Mouse (Mus musculus) urinary bladder, adult 2 months (tissue): ENCODE measurements at regions not wholly inside any gene's neighbourhood (a gene's known extent, or its start where the extent isn't known, plus 50 kb on each side); places are given as distances from the start of the nearest gene placed in this dataset.

Experiments
- DNase-seq: peaks from one replicate; pipeline ENCODE4 v3.0.0; 2022; ENCODE audit warnings: low spot score

- no peak for DNase-seq
These were observed 192.9 kb upstream of the 4930412O13Rik start for GRCm38 (mm10) chr2:9688176-9688575.

DNA sequence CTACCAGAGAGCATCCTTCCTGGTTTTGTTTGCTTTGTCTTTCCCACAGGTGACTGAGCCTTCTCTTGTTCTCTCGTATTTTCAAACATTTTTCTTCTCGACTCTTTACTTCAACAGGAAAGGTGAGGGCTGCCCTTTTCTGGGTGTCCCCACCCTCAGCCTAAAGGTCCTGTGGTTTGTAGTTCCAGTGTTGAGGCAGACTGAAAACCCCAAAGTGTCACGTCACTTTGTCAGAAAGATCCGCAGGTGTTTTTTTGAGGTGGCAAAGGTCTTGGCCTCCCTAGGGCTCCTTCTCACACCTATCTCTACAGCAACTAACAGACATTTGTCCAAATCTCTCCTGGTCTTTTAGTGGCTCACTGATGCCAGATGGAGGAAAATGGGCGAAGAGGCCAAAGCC, 191.5 kb upstream of the 4930412O13Rik start:
- DNase-seq: no peak

DNA sequence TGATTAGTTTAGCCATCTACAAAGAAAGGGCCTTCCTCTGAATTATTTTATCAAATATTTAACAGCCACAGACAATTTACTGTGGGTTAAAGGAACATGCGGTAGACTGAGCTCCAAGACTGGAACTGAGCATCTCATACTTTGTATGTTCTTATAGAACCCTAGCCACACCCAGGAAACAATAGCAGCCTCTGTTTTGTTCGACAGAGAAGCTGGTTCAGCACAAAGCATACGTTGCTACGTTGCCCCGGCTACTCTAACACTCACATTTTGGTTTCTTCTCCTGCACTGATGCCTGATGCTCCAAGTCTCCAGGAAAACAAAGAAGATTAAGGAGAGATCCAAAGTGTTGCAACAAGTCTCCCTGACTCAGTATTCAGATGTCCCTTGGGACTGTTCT, 189.5 kb upstream of the 4930412O13Rik start:
- DNase-seq: no peak

DNA sequence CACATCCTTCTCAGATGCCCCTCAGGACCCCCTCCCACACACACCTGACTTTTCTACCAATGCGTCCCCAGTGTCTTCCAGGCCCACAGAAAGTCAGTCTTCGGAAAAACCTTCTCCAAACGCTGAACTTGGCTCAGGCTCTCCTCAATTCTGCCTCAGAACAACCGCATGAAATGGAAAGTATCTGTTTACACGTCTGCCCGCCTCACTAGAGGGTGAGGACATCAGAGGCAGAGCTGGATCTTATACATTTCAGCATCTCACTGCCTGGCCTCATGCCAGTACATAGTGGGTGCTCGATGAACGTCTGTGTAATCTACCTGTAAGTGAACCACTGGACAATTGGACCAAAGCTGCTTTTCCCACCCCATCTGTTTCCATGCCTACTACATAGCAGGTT, 189.1 kb upstream of the 4930412O13Rik start:
- no peak for DNase-seq

DNA sequence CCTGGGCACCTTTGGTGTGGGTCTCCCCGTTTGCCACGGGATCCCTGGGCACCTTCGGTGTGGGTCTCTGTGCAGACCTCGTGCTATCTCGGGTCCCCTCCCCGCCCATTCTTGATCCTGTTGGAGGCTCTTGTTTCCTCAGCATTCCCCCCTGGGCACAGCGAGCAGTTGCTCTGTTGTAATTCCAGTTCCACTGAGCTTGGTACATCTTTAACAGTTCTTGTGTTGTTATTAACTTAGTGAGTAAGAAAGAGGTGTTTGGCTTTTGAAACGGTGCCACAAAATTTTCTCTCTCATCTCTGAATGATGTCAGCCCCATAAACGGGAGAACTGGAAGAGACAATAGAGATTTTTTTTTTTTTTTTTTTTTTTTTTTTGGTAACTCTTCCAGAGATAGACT, 187.7 kb upstream of the 4930412O13Rik start:
- no peak for DNase-seq

DNA sequence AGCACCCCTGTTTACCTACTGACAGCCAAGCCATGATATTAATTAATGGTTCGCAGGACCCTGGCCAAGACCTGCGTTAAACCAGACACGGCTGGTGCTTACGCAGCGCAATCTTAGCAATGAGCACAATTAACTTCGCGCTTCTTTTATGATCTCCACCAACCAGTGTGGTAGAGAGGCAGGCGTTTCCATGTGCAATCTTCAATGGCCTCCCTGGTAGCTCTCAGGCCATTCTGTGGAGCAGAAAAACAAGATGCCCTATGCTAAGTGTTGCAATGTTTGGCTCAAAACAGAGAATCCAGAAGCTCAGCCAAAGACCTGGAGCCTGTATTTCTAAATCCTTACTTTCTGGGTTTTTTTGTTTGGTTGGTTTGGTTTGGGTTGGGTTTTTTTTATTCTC, 186.9 kb upstream of the 4930412O13Rik start:
- DNase-seq: no peak

DNA sequence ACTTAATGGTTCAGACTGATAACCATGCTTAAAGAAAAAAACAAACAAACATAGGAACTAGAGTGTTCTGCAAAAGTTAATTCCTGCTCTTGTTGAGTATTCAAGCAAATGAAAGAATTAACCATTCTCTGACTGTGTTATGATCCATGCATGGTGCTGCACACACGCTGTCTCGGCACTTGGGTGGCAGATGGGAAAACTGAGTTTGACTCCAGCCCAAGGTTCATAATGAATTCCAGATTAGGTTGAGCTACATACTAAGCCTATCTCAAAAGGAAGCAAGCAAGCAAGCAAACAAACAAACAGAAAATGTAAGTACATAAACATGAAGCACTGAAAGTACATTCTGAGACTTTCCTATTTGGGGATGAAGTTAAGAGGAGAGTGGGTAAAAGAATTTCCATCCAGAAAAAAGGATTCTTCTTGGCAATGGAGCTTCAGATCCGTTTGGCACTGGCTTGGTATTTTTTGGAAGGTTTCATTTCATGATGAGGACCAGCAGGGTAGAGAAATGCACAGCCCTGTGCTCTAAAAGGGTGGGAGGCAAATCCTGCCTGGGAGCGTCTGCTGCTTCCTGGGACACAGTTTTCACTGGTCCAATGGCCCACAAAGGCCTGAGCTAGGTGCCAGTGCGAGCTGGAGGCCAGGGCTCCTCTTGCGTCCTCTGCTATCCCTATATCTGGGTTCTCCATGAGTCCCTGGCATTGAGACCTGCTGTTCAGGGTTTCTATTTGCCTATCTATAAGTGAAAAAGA, 183.3 kb upstream of the 4930412O13Rik start:
- no peak for DNase-seq

- no peak for DNase-seq
These were observed 176.8 kb upstream of the 4930412O13Rik start for GRCm38 (mm10) chr2:9704266-9704665.

GRCm38 (mm10) chr2:9709466-9709865, 171.6 kb upstream of the 4930412O13Rik start:
- DNase-seq: no peak

GRCm38 (mm10) chr2:9717904-9718303, 163.1 kb upstream of the 4930412O13Rik start:
- DNase-seq: no peak

DNA sequence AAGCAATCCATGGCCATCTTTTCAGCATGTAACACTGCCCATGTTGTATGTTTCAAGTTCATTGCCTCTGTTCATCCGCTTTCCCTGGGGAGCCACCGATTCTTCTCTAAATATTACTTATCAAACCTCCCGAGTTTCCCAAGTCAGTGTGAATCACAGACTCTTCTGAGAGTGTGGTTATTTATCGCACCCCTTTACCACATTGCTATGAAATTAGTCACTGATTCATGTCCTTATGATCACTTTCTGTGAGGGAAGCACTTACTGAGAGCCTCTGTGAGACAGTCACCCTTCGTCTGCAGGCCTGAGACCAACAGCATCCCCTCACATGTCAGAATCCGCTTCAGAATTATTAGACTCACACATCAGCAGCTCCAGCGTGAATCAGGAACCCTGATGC, 147.8 kb upstream of the 4930412O13Rik start:
- DNase-seq: no peak

GRCm38 (mm10) chr2:9744181-9744580, 136.9 kb upstream of the 4930412O13Rik start:
- no peak for DNase-seq

- DNase-seq: no peak
These were observed 130.9 kb upstream of the 4930412O13Rik start for GRCm38 (mm10) chr2:9749829-9750788.

DNA sequence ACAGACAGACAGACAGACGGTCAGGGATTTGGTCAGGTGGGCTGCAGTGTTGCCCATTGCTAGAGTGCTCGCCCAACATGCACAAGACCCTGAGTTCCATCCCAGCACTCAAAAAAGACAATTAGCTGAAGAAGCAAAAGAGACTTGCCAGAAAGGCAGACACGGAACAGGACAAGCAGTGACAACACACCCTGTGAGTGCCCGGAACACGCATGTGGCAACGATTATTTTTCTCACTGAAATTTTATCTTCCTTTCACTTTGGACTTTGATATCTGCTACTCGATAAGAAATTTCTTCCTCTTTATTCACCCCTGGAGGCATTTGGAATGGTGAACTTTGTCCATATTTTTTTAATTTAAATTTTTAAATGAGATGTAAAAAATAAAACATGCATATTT, 127.4 kb upstream of the 4930412O13Rik start:
- DNase-seq: no peak

GRCm38 (mm10) chr2:9754153-9754552, 126.9 kb upstream of the 4930412O13Rik start:
- no peak for DNase-seq

- DNase-seq: no peak
These were observed 123.2 kb upstream of the 4930412O13Rik start for GRCm38 (mm10) chr2:9757770-9758420.

DNA sequence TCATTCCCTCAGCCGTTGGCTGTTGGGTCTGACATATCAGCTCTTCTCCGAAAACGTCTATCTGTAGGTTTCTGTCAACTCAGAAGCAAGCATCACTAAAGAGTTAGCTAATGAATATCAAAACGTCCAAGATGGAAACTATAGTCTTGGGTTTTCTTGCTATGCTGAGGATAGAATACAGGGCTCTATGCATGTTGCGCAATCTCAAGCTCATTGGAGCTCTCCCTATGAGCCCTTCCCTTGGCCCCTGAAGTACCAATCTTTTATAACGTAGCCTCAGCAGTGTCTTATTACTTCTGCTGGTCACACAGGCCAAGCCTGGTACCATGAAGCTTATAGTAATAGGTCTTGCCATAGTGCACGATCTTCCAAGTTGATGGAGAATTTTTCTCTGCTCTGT, 122.1 kb upstream of the 4930412O13Rik start:
- DNase-seq: no peak

- DNase-seq: no peak
These were observed 121.5 kb upstream of the 4930412O13Rik start for GRCm38 (mm10) chr2:9759389-9760104.

DNA sequence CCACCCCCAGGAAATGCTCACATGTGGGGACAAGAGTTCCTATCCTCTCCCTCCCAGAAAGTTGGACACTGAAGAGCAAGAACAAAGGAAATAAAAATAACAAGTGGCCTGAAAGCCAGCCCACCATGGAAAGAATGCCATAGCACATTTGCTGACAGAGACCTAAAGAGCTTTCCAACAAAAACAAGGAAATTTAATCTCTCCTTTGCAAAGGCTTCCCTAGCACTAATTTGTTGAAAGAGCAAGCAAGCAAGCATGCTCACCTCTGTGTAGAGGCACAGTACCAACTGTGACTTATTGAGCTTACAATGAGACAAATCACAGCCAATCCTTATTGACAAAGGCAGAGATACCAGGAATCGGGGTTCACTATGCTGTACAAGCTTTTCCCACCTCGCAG, 100.9 kb upstream of the 4930412O13Rik start:
- DNase-seq: no peak

DNA sequence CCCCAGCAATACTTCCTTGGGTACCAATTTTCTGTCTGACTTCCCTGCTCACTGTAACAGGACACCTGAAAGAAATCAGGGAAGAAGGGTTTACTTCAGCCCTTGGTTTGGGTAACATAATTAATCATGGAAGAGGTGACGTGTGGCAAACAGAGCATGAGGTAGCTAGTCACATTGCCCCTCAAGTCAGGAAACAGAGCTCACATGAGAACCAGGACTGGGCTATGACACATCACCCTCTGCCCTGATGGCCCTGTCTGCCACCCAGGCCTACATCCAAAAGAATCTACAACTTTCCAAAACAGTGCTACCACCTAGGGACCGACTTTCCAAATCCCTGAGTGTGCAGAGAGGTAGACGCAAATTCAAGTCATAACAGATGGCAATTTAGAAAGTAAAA, 98.4 kb upstream of the 4930412O13Rik start:
- DNase-seq: no peak

DNA sequence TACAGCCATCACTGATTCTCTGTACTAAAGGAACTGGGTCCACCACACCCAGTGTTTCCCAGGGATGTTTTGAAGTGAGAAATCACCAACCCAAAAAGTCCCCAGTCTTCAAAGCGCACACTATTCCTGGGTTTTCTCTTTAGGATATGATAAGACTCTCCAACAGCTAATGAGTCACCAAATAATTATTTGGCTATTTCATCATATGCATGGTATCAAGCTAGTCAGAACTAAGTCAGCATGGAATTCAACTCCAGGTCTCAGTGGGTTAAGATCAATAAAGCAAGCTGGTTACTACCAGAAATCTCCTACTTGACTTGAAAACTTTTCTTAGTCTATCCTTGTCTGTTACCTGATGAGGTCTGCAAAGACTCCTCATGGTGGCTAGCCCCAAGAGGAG, 89.1 kb upstream of the 4930412O13Rik start:
- DNase-seq: no peak

GRCm38 (mm10) chr2:9792381-9792780, 88.7 kb upstream of the 4930412O13Rik start:
- DNase-seq: no peak
